Mouse (Mus musculus) liver, postnatal 0 days (tissue): ENCODE data around the gene Tmem88. TPM values are rescaled to one million over a fixed set of nuclear protein-coding genes. Genes with fewer than 3 reads are reported as not detected.

Source experiments
- ATAC-seq: fragments of 200-750 bp; cut with Nextera tagmentation; 2 replicates; pipeline ENCODE4 v1.8.0; 2017; ENCODE audit warnings: mild to moderate bottlenecking, moderate library complexity
- DNase-seq: peaks from one replicate; pipeline ENCODE4 v3.0.0-alpha.2; 2016
- H3K27ac ChIP-seq: fragments of 300-500 bp; sonication (generic); 2 replicates; pipeline ENCODE4 v1.5.1; 2014; ENCODE audit warnings: antibody characterized with exemption, moderate library complexity, mild to moderate bottlenecking, low read depth
- H3K27me3 ChIP-seq: fragments of 300-500 bp; sonication (generic); 2 replicates; pipeline ENCODE4 v1.6.1; 2014; ENCODE audit warnings: low read length, control low read depth, mixed read lengths; ENCODE audit not compliant: insufficient read depth
- H3K36me3 ChIP-seq: fragments of 300-500 bp; sonication (generic); replicated peaks from 2 replicates; pipeline ENCODE4 v1.6.1; 2014; ENCODE audit warnings: mild to moderate bottlenecking, control low read depth, low read length, moderate library complexity, mixed read lengths; ENCODE audit not compliant: insufficient read depth
- H3K4me1 ChIP-seq: fragments of 300-500 bp; sonication (generic); 2 replicates; pipeline ENCODE4 v1.6.1; 2014; ENCODE audit warnings: antibody characterized with exemption, mild to moderate bottlenecking, control low read depth; ENCODE audit not compliant: insufficient read depth
- H3K4me2 ChIP-seq: fragments of 300-500 bp; sonication (generic); 2 replicates; pipeline ENCODE4 v1.6.1; 2014; ENCODE audit warnings: low read depth, mild to moderate bottlenecking, low read length, moderate library complexity, mixed read lengths
- H3K4me3 ChIP-seq: fragments of 300-500 bp; sonication (generic); 2 replicates; pipeline ENCODE4 v1.5.1; 2014; ENCODE audit warnings: low read depth, low read length
- H3K9ac ChIP-seq: fragments of 300-500 bp; sonication (generic); replicated peaks from 2 replicates; pipeline ENCODE4 v1.6.1; 2014; ENCODE audit warnings: mild to moderate bottlenecking, moderate library complexity
- H3K9me3 ChIP-seq: fragments of 300-500 bp; sonication (generic); 2 replicates; pipeline ENCODE4 v1.6.1; 2016; ENCODE audit warnings: mild to moderate bottlenecking, control low read depth, low read length, mixed read lengths
- CTCF ChIP-seq: sonication (generic); IDR thresholded peaks from 2 replicates; pipeline ENCODE4 v1.5.1; 2016; ENCODE audit warnings: antibody characterized with exemption, low read depth
- EP300 ChIP-seq: IDR thresholded peaks from 2 replicates; pipeline ENCODE4 v1.6.1; 2016; ENCODE audit warnings: antibody characterized with exemption, low read depth, mild to moderate bottlenecking
- WGBS: fragments of 180-500 bp; shearing (Covaris S2); extraction: QIAGEN DNeasy Blood & Tissue Kit; methylation state at CpG from one replicate; pipeline ENCODE4 v1.1.7; 2014; ENCODE audit not compliant: insufficient replicate concordance; 5-methylcytosine and 5-hydroxymethylcytosine counted together
- polyA plus RNA-seq: library from polyadenylated mRNA; unstranded; fragments of >200 nt; fragmentation: Nextera tagmentation; extraction: Ambion mirVana; gene quantifications from 2 replicates; pipeline ENCODE4 v1.2.1, GENCODE M21; 2015

The Tmem88 gene
- polyA plus RNA-seq, 1 experiment from 2014 or later: 12.3 TPM

DNA sequence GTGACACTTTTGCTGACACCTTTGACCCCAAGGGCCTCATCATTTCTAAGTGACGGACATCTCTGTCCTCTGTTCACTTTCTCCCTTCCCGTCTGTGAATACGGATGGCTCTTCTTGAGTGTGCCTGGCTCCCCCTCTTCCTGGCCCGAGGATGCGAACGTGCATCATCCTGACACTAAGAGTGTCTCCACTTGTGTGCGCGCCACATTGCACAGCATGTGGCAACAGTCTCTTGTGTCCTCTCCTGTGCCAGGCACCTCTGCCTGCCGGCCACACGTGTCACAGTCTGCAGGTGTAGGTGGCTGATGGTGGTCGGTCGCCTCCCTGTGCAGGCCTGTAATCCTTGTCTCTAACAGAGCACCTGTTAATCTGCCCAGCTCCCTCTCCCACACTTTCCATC is 26.4 kb downstream of the Tmem88 start:
- no peak overlapping the region for H3K4me2 ChIP-seq
- H3K9ac ChIP-seq: no peak overlapping the region

GRCm38 (mm10) chr11:69370817-69371215 is 27.2 kb downstream of the Tmem88 start:
- Histone ChIP-seq H3K27me3 (peaks cover 20% of the 10 kb centered on the region), H3K36me3 (no peaks in the 10 kb centered on the region), H3K9me3 (no peaks in the 10 kb centered on the region), H3K27ac (no peak overlapping the region), H3K4me2 (no peak overlapping the region), H3K9ac (no peak overlapping the region), H3K4me3 (no peak overlapping the region), H3K4me1 (peaks cover 41% of the 10 kb centered on the region)
- DNase-seq: no peak
- 34% methylated on average over 8 of the region's 9 CpGs for WGBS
- TF ChIP-seq EP300: no peak
- no peak for TF ChIP-seq CTCF
- ATAC-seq: no peak

More for the DNA sequence above, 26.4 kb downstream of the Tmem88 start:
- Histone ChIP-seq H3K4me3 (no peak overlapping the region), H3K27me3 (peaks cover 20% of the 10 kb centered on the region), H3K27ac (no peak overlapping the region), H3K9me3 (no peaks in the 10 kb centered on the region), H3K4me1 (peaks cover 36% of the 10 kb centered on the region), H3K36me3 (no peaks in the 10 kb centered on the region)
- 73% methylated on average over 12 of the region's 12 CpGs for WGBS
- no peak for ATAC-seq
- TF ChIP-seq EP300 (no peak), CTCF (no peak)
- DNase-seq: no peak

DNA sequence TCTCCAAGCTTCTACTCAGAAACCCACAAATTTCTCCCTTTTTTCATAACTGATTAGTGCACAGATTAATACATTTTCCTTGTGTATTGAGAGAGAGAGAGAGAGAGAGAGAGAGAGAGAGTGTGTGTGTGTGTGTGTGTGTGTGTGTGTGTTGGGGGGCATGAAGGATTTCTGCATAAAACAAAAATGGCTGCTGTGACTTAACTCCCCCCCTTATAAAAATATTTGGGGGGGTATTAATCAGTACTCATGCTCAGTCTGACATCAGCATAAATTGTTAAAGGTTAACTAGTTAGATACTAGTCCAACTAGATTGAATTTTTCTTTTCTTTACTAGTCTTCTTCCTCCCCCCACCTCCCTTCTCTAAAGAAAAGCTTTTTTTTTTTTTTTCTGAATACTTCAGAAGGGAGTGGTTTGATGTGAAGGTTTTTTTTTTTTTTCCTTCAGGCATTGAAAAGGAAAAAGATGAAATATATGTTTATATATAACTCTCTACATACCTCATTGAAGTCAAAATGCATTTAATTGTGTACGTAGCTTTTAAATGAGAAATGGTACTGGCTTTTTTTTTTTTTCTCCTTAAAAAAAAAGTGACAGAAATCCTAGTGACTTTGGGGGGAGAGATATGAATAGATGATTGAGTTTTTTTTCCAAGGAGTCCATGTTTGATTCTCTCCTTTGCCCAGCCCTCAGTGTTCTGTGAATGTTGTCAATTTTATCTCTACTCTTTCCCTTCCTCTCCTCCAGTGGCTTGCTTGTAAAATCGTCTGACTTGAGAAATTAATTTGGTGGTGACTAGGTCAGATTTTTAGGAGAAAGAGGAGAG is 27.8 kb downstream of the Tmem88 start:
- no peaks in the 10 kb centered on the region for H3K36me3 ChIP-seq
- peak overlapping the region; percentile 91; the same call in 1 of the 2 replicates for H3K27ac ChIP-seq
- DNase-seq (no peak), ATAC-seq (no peak)
- H3K9ac ChIP-seq: no peak overlapping the region
- peaks cover 20% of the 10 kb centered on the region for H3K27me3 ChIP-seq
- peak overlapping the region; percentile 87; the same call in 1 of the 2 replicates for H3K4me2 ChIP-seq
- H3K4me1 ChIP-seq: peaks cover 46% of the 10 kb centered on the region
- WGBS: 41% methylated on average over 2 of the region's 2 CpGs
- no peaks in the 10 kb centered on the region for H3K9me3 ChIP-seq
- H3K4me3 ChIP-seq: peak overlapping the region; percentile 83; the same call in 1 of the 2 replicates
- TF ChIP-seq CTCF: no peak
- no peak for TF ChIP-seq EP300

DNA sequence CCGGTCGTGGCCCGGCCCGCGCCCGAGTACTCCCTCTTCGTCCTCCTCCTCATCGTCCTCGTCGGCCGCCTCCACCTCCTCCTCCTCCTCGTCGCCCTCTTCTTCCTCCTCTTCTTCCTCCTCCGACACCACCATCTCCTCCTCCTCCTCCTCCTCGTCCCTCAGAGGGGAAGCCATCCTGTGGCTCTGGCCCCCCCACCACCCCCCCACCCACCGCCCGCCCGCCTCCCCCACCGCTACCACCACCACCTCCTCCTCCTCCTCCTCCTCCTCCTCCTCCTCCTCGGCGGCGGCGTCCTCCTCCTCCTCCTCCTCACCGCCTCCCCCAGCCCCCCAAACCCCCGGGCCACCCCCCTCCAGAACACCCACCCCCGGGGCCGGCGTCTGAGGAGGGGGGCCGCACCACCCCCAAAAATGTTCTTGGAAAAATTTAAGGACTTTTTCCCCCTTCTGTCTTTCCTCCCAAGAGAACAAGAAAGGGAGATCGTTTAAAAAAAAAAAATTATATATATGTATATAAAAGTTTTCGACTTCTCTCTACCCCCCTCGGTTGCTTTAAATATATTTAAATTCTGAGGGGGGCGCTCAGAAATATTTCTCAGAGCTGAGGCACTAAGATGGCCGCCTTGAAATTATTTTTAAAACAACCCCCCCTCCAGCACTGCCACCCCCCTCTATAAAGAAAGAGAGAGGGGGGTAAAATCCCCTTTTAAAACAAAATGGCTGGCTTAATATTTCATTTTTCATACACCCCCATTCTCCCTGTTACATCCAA is 28.6 kb downstream of the Tmem88 start, which contains the start of gene Chd3:
TSS of gene Chd3 (minus strand) at position 192 of the 775 bp plus-strand sequence.
- Histone ChIP-seq H3K27me3 (peaks cover 20% of the 10 kb centered on the region), H3K9ac (peak within 1 kb of the TSS; percentile 92), H3K4me1 (peaks cover 51% of the 10 kb centered on the region), H3K27ac (peak within 1 kb of the TSS; percentile 91), H3K4me2 (peak within 1 kb of the TSS; percentile 87), H3K9me3 (no peaks in the 10 kb centered on the region), H3K4me3 (peak within 1 kb of the TSS; percentile 83), H3K36me3 (no peaks in the 10 kb centered on the region)
- DNase-seq (no peak), ATAC-seq (no peak)
- WGBS: 6% methylated on average over 24 of the region's 34 CpGs
- TF ChIP-seq CTCF (no peak), EP300 (no peak)

DNA sequence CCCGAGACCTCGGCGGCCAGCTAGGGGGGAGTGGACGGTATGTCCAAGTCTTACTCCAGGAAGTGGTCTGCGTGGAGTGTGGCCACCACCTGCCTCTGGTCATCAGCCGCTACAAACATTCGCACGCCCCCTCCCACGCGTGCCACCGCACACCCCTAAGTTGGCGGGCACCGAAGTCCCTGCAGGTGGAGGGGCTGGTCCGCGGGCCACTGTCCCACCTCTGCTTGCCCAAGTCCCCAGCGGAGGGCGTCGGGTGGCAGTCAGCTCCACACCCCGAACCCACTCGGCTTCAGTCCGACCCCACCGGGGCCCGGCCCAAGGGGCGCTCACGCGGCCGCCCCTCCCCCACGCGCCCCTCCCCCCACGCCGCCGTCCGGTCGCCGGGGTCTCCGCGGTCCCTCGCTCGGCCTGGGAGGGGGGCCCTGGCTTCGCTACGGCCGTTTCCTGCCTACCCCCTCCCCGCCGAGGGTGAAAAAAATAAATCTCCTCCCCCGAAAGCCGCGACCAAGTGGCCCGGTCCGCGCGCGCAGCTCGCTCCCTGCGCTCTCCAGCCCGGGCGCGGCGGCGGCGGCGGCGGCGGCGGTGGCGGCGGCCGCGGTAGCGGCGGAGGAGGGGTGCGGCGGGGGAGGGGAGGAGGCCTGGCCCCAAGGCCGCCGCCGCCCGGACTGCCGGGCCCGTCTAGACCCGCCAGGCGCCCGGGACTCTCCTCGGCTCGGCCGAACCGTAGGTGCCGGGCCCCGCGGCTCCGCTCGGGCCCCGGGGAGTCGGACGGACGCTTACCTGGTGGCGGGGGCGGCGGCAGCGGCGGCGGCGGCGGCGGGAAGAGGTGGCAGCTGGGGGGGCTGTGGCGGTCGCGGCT is 29.4 kb downstream of the Tmem88 start:
- ATAC-seq (peak; percentile 11; the same call in 1 of the 2 replicates), DNase-seq (peak; percentile 63)
- Histone ChIP-seq H3K36me3 (no peaks in the 10 kb centered on the region), H3K9ac (peak overlapping the region; percentile 92), H3K4me2 (peak overlapping the region; percentile 87), H3K9me3 (no peaks in the 10 kb centered on the region), H3K4me1 (peaks cover 52% of the 10 kb centered on the region), H3K27ac (peak overlapping the region; percentile 91), H3K27me3 (peaks cover 20% of the 10 kb centered on the region), H3K4me3 (peak overlapping the region; percentile 83)
- under 1% methylated on average over 39 of the region's 106 CpGs for WGBS
- TF ChIP-seq CTCF: no peak
- no peak for TF ChIP-seq EP300
